Mouse (Mus musculus) ES-E14 (cell line): ENCODE measurements around the gene Tex37.

Experiments used
- HCFC1 ChIP-seq: IDR thresholded peaks from 2 replicates; pipeline ENCODE4 v1.6.1; 2012; ENCODE audit warnings: low read length, inconsistent platforms, borderline replicate concordance; ENCODE audit not compliant: insufficient read depth
- MAFK ChIP-seq: IDR thresholded peaks from 2 replicates; pipeline ENCODE4 v1.6.1; 2014; ENCODE audit warnings: mild to moderate bottlenecking, low read depth, low read length, inconsistent platforms; ENCODE audit not compliant: insufficient read depth
- ZC3H11A ChIP-seq: IDR thresholded peaks from 2 replicates; pipeline ENCODE4 v1.6.1; 2012; ENCODE audit warnings: low read depth, mild to moderate bottlenecking, inconsistent platforms, low read length, borderline replicate concordance

DNA sequence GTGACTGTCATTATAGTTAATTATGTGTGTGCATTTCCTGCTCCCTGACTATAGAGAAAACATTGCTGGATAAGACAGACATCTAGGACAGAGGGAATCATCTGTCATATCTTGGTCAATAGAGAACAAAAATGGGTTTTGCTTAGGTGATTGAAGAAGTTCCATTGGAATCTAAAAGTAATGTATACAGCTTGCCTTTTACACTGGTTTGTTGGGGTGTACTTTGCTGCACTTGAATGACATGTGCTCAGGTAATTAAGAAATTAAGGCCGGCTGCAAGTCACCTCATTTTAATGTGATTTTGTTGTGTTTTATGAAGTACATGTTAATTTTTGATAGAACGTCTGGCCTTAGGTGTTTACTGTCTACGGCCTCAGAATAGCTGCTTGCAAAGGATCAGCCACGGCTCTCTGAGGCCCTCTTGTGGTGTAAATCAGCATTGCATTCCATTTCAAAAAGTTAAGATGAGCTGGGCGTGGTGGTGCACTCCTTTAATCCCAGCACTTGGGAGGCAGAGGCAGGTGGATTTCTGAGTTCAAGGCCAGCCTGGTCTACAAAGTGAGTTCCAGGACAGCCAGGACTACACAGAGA lies 37.9 kb downstream of the Tex37 start:
- TF ChIP-seq HCFC1 (no peak), ZC3H11A (no peak), MAFK (no peak)
